Mouse (Mus musculus): ENCODE measurements around the gene Epb41. TPM values are rescaled to one million over a fixed set of nuclear protein-coding genes. Genes with fewer than 3 reads are reported as not detected.

Epb41 gene
- 100 to 1,000 TPM; 110 to 142 TPM for total RNA-seq (2021)
- long read RNA-seq, experiment 1, full-length matches to known transcripts = 6 of 33 reads
- long read RNA-seq, experiment 1, partial matches to known transcripts = 5 of 33 reads
- long read RNA-seq, experiment 1, other reads (novel, unspliced or antisense) = 22 of 33 reads
- long read RNA-seq, experiment 2, full-length matches to known transcripts = 3 of 19 reads
- long read RNA-seq, experiment 2, partial matches to known transcripts = 2 of 19 reads
- long read RNA-seq, experiment 2, other reads (novel, unspliced or antisense) = 14 of 19 reads

DNA sequence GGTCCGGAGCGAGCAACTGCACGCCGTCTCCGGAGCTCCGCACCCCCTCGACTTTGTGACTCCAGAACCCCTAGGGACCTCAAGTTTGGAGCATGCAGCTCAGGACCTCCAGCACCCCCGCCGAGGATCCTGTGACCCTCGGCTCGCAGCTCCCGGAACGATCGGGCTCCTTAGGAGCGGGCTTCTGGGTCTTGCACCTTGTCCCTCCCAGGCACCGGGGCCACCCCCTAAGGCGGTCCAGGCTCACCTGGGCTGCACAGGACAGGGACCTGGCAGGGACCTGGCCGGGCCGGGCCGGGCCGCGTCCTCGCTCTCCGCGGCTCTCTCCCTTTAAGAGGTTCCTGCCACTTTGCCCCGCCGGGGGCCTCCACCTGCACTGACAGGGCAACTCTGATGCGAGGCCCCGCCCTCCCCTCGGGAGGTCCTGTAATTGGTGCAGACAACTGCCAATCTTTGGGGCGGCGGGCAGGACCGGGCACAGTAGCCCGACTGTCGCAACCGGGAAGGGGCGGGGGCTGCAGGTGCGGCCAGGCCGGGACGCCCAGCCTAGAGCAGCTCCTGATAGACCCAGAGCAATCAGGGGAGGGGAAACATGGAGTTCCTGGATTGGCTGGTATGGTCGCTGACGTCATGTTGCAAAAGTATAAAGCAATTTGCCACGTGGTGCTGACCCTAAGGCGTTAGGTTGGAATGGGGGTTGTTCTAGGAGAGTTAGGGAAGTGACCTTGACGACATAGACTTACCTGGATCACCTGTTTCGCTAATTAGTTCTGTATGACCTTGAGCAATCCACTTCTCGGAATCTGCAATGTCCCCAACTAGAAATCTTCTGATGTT is at the start of gene Epb41:
Gene Epb41, minus strand, starts transcription at position 389 of the 837 bp plus-strand sequence.
- peak; percentile 99 for DNase-seq

DNA sequence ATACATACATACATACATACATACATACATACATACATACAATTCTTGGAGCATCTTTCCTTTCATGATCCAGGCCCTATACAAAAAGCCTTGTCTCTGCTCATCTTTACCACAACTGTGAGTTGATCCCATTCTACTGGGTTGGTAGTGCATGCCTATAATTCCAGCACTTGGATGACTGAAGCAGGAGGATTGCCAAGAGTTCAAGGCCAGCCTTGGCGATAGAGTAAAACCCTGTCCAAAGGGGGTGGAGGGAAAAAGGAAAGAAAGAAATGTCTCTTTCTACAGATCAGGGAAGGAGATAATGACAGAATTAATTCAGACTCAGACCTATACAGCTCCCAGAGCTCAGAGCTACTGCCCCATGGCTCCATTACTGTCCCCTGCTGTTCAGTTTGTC is 48.0 kb upstream of the Epb41 start:
- no peak for DNase-seq

DNA sequence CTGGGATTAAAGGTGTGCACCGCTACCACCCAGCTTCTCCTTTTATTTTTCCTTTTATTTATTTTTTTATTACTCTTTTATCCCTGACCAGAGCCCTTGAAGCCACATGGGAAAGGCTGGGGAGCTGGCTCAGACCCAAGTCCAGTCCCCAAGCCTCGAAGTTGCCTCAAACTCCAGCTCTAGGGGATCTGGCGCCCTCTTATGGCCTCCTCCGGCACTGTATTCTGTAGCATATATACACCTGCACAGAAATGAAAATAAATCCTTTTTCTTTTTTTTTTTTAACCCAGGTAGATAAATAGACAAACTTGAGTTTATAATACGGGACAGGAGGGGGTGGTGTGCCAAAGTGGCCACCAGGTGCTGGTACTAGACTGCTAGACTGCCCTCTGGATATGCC is 46.6 kb upstream of the Epb41 start:
- no peak for DNase-seq

DNA sequence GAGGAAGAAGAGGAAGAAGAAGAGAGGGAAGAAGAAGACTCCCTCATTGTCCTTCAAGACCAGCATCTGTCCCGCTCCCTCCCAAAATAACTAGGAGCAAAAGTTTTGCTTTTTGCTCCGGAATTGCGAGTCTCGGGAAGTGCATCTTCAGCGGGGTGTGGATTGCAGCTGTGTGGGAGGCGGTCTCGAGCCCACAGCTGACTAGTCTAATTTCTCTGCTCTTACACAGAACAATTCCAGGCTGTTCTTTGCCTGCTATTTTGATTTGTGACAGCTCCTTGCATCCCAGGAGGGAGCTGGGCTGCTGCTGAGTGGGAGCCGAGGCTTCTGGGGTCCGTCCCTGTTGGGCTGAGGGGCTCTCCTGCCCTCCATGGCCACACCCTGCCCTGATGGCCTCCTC is 44.4 kb upstream of the Epb41 start:
- no peak for DNase-seq

DNA sequence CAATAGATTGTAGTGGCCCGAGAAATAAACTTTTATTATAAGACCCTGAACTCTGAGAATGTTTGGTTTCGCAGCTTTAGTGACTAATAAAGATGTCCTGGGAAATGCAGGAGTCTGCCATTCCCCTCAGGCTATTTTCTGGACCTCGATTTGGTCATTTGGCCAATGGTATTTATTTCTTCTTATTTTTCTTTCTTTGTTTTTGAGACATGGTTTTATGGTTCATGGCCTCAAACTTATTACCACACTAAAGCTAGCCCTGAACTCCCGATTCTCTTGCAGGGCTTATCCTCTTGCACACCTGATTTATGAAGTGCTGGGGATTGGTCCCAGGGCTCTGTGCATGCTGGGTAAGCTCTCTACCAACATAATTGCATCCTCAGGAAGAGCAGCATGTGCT is 41.2 kb upstream of the Epb41 start:
- DNase-seq = no peak

DNA sequence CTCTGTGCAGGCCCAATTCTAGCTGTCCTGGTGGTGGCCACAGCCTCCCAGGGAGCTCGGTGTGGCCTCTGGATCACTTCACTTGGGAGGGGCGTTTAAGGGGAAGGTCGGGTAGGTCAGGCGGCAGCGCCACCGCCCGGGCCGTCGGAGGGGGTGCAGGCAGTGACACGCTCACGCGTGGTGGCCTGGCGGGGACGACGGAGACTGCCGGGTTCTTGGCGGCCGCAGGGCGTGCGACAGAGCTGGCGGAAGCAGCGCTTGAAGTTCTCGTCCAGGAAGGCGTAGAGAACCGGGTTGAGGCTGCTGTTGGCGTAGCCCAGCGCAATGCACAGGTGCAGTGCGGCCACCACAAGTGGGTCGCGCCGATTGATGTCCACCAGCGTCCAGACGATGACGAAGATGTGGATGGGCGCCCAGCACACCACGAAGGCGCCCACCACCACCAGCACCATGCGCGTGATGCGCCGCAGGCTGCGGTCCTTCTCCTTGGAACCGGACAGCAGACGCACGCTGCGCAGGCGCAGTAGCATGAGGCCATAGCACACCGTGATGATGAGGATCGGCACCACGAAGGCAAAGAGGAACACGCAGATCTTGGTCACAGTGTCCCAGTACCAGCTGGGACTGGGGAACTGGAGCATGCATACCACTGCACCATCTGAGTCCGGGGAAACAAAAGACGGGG is 38.4 kb upstream of the Epb41 start:
- DNase-seq = no peak

DNA sequence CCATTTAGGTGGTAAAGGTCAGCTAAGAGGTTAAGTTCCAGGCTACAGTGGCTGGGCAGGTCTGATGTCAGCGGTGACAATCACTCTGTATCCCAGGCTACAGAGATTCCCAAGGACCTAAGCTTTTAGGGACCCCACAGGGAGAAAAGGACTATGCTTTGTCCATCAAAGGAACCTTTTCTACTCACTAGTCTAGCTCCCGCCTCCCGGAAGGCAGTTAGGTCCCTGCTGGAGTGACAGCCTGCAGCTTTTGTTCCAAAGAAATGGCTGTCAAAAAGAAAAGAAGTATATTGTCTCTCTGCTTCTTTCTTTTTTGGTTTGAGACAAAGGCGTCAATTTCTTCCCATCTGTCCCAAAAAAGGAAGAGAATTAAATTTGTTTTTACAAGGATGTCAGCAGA is 36.1 kb upstream of the Epb41 start:
- no peak for DNase-seq

DNA sequence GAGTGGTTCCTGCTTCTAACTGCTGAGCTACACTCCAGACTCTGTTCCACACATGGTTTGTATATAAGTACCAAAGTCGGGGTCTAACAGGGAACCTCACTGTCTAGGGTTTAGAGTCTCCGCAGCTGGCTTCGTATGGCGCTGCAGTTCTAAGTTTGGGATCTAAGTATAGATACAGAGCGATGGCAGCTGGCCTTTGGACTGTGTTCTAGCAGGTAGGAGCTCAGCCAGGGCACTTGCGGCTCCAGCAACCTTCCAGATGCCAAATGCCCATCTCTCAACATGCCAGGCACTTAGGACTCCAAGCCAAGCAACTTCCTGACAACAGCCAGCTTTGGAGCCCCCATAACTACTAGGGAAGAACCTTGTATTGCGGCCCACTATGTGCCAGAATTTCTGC is 33.1 kb upstream of the Epb41 start:
- DNase-seq = peak; percentile 27 to 33

DNA sequence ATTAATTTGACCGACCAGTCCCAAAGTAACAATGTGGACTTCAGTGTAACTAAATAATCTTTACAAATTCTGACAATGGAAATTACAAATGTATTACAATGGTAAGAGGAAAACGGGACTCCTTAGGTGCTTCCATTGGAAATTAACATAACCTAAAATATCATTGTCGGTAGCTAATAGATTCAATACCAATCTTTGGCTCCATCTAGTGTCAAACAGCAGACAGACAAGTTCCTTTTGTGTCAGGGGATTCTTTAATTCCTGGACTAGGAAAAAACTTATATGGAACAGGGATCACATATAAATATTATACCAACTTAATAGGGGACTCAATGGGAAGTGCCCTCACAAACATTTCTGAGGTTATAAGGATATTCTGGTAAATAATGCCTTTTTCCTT is 26.0 kb upstream of the Epb41 start:
- no peak for DNase-seq

DNA sequence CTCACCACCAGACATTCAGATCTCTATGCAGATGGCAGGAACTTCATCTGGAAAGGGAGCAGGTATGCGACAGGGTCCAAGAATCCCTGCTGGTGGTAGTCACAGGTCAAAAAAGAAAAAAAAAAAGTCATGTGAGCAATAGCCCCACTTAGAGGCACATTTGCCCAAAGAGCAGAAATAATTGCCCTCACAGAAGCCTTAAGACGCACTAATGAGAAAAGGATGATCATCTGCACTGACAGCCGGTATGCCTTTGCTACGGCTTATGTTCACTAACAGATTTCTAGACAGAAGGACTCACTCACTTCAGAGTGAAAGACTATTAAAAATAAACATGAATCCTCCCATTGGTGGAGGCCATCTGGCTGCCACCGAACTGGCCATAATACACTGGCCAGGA is 24.4 kb upstream of the Epb41 start:
- no peak for DNase-seq

DNA sequence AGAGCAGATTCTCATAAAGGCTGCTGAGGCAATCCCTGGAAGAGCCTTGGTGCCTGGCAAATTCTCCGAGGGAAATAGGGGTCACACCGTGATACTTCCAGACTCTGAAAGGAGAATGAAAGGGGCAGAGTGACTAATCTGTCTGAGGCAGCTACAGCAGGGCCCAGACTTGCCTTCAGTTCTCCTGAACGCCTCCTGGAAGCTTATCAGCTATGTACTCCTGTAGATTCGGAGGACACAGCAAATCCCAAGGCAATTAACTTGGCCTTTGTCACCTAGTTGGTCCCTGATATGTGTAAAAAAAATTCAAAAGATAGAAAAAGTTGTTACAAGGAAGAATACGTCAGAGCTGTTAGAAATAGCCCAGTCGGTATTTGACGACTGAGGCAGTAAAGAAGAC is 19.9 kb upstream of the Epb41 start:
- DNase-seq = no peak

DNA sequence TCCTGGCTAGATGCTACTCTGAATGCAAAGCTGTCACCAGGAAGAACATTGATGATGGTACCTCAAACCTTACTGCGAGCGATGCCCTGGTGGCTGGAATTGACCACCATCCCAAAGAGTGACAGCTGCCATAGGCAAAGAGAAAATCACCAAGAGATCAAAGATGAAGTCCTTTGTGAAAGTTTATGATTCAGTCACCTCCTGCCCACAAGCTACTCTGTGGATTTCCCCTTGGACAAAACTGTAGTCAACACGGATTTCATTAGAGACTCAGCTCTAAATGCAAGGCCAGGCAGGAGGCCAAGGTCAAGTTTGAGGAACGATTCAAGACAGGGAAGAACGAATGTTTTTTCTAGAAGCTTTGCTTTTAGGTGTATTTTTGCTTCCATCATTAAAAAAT is 18.8 kb upstream of the Epb41 start:
- no peak for DNase-seq

DNA sequence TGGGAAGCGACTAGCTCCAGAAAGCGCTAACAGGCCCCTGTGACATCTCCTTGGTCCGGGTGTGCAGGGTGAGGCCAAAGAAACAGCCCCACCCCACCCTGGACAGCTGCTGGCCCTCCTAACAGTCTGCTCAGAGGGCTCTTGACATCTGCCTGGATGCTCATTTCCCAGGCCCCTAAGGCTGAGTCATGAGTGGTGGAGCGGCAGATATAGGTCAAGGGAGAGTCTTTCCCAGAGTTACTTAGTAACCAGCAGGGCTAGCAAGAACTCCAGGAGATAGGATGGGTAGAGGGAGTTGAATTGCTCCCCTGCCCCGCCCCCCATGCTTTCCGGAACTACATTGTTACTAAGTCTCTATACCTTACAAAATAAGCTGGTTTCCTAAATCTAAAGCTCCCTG is 18.0 kb upstream of the Epb41 start:
- DNase-seq = peak in 1 of 2 experiments; percentile 15

DNA sequence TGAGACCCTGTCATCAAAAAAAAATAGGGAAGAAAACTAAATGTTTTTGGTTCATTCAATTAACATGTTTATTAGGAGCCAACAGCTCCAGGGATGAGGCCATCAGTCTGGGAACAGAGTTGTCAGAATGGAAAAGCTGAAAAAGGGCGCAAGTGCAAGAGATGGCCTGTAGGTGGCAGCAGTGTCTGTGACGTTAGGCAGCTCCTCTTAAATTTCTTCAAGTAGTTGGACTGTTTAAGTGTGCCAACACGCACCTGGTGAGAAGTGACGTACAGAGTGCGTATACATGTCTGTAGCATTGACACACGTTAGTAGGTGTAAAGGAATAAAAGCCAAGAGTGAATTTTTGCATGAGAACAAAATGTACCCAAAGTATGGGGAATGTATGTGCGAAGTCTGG is 13.8 kb upstream of the Epb41 start:
- DNase-seq = peak; percentile 47 to 76

DNA sequence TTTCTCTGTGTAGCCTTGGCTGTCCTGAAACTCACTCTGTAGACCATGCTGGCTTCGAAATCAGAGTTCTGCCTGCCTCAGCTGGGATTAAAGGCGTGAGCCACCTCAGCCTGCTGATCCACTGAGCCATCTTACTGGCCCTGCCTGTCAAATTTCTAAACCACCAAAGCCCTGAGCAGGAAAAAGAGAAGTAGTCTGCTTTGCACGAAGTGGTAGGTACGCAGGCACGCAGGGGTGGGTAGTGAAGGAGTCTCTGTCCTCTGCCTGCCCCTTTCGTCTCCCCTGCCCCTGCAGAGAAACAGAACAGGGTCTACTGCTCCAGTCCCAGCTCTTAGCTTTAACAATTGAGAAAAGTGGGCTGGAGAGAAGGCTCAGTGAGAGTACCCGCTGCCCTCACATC is 10.0 kb upstream of the Epb41 start:
- DNase-seq = no peak

DNA sequence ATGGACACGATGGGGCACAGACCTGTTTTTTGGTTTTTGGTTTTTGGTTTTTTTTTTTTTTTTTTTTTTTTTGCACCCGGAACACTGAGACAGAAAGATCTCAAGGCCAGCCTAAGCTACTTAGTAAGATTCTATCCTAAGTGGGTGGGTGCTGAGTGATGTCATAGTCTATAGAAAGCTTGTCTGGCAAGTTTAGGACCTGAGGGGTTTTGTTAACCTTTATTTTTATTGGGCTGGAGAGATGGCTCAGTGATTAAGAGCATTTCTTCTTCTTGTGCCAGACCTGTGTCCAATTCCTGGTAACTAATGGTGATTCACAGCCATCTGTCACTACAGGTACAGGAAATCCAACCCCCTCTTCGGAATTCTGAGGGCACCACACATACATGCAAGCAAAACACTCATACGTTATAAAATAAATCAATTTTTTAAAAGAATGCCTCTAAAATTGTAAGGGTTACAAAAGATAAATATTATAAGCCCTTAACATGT is 5.4 kb upstream of the Epb41 start:
- no peak for DNase-seq

DNA sequence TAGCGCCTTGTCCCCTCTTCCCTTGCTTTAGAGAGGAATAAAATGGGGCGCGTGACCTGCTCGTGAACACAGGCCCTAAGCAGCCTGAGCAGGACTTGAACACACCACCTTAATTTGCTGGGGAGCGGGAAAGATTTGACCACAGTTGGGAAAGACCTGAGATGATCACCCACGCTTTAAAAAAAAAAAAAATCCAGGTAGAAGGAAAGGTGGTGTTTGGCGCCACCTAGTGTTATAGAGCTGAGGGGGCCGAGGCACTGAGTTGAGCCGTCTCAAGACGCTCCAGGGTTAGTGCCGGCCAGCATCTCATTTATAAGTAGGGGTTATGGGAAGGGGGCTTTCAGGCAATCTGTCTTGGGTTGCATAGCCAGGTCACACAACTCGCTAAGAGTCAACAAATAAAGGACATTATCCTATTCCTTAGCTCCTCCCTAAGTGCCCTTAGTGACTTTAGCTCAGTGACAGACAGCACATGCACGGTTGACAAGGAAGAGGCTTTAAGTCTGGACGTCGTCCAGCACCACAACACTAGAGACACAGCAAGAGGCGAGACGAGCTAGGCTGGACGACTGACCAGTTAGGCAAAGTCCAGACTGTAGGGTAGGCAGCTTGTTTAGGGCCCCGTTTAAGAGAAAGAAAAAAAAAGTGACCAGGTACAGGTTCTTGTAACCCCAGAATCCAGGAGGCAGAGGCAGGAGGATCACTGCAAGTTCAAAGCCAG is 4.6 kb upstream of the Epb41 start:
- peak; percentile 68 to 89 for DNase-seq

DNA sequence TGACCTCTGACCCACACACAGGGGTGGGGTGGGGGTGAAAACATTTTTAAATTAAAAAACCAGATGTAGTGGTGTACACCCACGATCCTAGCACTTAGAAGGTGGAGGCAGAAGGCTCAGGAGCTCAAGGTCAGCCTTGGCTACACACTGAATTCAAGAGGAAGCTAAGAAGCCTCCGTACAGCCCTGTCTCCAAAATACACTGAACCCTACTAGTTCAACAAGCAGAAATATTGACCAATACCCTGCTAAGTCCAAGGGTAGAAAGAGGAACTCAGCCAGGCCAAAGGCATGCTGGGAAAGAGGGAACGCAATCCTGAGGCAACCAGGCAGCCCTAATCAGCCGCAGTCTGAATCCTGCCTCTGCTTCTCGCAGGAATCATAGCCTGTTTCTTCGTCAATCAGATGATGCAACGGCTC is 3.2 kb upstream of the Epb41 start:
- peak; percentile 60 to 75 for DNase-seq

DNA sequence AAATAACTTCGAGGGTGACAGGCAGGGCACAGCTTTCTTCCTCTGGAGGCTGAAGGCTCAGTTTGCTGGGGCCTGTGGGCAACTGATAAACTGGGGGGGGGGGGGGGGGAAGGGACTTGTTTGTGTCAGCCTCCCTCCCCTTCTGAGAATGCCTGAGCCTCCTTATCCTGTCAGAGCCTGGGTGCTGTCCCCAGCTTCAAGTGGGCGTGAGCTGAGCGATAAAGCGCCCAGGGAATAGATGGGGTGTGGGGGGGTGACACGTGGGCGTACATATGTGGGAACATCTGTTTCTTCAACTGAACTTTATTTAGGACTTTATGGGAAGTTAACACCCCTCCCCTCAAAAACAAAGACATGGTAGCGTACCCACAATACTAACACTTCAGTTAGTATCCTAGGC is 2.3 kb upstream of the Epb41 start:
- no peak for DNase-seq

DNA sequence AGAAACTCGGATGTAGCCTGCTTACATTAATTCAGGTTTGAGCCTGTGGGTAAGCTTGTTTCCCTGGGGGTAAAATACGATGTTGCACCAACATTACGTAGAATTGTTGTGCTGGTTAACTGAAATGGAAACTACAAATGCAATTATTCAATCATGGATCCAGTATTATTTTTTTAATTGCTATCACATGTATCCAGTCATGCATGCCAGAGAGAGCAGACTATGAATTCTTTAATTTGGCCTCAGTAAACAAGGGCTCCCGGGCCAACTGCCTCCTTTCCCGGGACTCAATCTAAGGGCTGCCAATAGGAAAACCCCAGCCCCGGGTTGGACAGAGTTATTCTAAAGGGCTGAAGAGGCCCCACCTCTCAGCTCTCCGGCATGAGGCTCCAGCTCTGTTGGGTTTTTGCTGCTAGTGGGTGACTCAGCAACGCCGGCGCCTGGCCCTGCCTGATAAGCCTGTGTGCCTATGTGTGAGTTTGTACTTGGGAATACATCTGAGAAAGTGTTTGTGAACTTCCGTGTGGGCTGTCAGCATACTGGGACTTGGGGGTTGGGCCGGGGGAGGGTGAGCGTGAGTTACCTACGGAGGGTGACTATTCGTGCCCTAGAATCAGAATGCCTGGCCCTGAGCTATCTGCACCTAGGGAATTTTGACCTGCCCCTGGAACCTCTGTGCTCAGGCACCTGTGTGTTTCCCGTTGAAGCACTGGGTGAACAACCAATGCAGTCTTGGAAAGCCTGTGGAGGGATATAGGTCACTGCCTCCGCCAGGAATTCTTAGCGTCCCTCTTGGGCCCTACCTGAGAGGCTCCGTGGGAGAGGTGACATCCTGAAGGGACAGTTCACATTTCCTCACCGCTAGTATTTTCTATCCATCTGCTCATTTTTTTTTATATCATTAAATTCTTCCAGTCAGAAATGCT is 1.6 kb upstream of the Epb41 start:
- DNase-seq = peak; percentile 73 to 84

DNA sequence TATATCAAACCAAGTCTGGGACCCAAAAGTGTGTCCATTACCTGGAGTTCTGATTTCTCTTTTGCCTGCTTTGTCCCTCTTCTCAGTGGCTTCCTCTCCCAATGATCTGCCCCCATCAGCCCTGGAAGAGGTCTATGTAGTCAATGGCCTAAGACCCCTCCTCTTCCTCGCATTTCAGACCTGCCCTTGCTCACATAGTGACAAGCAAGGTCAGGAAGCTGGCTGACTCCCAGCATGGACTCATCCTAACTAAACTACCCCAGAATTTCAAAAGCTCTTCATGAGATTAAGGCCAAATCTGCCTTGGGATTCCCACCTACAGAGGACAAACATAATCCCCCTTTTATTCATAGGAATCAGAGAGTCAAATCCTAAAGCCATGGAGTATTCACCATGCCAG is 675 bp upstream of the Epb41 start:
- no peak for DNase-seq

Measured in heart, adult 18-20 months (tissue).